Mouse (Mus musculus): Measurements from ENCODE around the gene Dhh. TPM values are rescaled to one million over a fixed set of nuclear protein-coding genes. Genes with fewer than 3 reads are reported as not detected.

Gene Dhh
- polyA plus RNA-seq (2012; rRNA removed) = 1.1 and 2.6 TPM in 2 replicates

DNA sequence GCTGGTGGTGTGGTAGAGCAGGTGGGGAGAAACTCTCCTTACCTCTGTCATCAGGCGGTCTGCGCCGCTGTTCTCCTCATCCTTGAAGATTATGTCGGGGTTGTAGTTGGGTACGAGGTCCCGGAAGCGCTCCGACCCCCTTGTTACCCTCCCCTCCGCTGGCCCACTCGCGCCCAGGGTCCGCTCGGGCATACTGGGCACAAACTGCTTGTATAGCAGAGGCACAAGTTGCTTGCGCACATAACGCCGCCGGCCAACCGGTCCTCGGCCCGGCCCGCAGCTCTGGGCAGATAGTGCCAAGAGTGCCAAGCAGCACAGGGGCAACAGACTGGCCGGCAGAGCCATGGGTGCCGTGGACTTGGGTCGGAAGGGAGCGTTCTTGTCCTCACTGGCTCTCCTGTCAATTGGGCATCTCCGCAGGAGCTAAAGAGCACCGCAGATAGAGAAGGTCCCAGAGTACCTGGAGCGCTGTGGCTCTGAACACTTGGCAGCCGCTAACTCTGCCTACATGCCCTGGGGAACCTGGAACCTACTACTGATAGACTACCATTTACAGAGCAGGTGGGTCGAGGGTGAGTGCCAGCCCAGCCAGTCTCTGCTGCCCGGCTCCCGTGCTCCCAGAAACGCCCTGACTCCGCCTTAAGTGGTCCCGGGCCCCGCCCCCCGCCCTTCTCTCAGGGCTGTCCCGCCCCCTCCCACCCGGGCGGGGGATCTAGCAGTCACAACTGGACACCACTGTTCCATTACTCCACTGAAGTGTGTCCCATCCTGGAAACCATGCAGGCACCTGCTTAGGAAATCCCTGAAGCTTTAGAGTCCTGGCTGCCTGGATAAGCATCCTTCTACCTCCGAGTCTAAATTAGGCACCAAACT is at the start of gene Dhh:
Gene Dhh, minus strand, starts transcription at position 613 of the 873 bp plus-strand sequence.
- Histone ChIP-seq H3K4me1 (replicated peaks; ENCODE audit: control insufficient read depth, insufficient read depth, low read length) (peaks cover 16% of the 10 kb centered on the region), H3K27me3 (ENCODE audit: control insufficient read depth, insufficient read depth, low read length) (peaks cover 46% of the 10 kb centered on the region), H3K36me3 (ENCODE audit: control insufficient read depth, insufficient read depth, low read length) (no peaks in the 10 kb centered on the region), H3K4me3 (ENCODE audit: control insufficient read depth, insufficient read depth, low read length) (no peak within 1 kb of the TSS), H3K27ac (ENCODE audit: control insufficient read depth, insufficient read depth, low read length) (no peak within 1 kb of the TSS)
- no peak for TF ChIP-seq CTCF (IDR thresholded peaks at IDR 0.05; ENCODE audit: borderline replicate concordance, control insufficient read depth, extremely low read depth, insufficient read depth, low read length, poor library complexity)
- TF ChIP-seq POLR2A (IDR thresholded peaks at IDR 0.05; ENCODE audit: control insufficient read depth, extremely low read depth, insufficient read depth, low read length, poor library complexity) = no peak
- no peak for DNase-seq
- WGBS = 4% methylated on average over 41 of the region's 41 CpGs

DNA sequence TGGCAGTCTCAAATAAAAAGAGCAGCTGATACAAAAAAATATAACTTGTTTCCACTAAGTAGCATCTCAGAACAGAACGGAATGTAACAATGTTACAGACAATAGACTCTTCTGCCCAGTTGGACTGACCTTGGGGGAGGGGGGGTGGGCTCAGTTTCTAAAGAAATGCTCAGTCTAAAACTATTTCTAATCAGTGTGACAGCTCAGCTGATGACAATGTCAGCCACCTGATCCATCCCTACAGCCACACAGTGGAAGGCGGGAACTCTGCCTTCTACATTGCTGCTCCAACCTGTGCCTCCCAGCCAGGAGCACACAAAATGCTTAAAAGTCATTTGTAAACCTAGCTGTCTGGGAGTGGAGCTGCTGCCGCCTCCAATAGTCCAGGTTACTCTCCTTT is 49.5 kb upstream of the Dhh start:
- Histone ChIP-seq H3K36me3 (ENCODE audit: control insufficient read depth, insufficient read depth, low read length) (no peaks in the 10 kb centered on the region), H3K4me3 (ENCODE audit: control insufficient read depth, insufficient read depth, low read length) (no peak overlapping the region), H3K27ac (ENCODE audit: control insufficient read depth, insufficient read depth, low read length) (no peak overlapping the region), H3K27me3 (ENCODE audit: control insufficient read depth, insufficient read depth, low read length) (no peaks in the 10 kb centered on the region), H3K4me1 (replicated peaks; ENCODE audit: control insufficient read depth, insufficient read depth, low read length) (peaks cover 7% of the 10 kb centered on the region)
- TF ChIP-seq CTCF (IDR thresholded peaks at IDR 0.05; ENCODE audit: borderline replicate concordance, control insufficient read depth, extremely low read depth, insufficient read depth, low read length, poor library complexity) = no peak
- TF ChIP-seq POLR2A (IDR thresholded peaks at IDR 0.05; ENCODE audit: control insufficient read depth, extremely low read depth, insufficient read depth, low read length, poor library complexity) = no peak
- no peak for DNase-seq
- WGBS = 96% methylated on average over 3 of the region's 3 CpGs

DNA sequence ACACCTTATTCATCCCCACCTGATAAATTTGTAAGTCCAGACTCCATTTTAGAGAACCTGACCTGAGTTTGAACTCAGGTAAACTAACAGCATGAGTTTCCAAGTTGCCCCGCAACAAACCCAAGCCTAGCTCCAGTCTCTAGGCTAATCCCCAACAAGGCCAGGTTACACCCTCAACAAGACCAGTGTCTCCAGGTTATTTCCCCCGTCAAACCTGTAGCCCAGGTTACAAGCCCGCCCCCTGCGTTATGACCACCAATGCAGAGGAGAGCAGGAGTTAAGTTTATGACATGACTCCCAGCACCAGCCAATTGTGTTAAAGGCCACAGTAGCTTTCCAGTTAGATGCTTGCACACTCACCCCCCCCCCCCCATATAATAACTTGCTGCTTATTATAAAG is 44.8 kb upstream of the Dhh start:
- no peak for TF ChIP-seq POLR2A (IDR thresholded peaks at IDR 0.05; ENCODE audit: control insufficient read depth, extremely low read depth, insufficient read depth, low read length, poor library complexity)
- no peak for TF ChIP-seq CTCF (IDR thresholded peaks at IDR 0.05; ENCODE audit: borderline replicate concordance, control insufficient read depth, extremely low read depth, insufficient read depth, low read length, poor library complexity)
- Histone ChIP-seq H3K4me1 (replicated peaks; ENCODE audit: control insufficient read depth, insufficient read depth, low read length) (no peaks in the 10 kb centered on the region), H3K27ac (ENCODE audit: control insufficient read depth, insufficient read depth, low read length) (no peak overlapping the region), H3K4me3 (ENCODE audit: control insufficient read depth, insufficient read depth, low read length) (no peak overlapping the region), H3K36me3 (ENCODE audit: control insufficient read depth, insufficient read depth, low read length) (no peaks in the 10 kb centered on the region), H3K27me3 (ENCODE audit: control insufficient read depth, insufficient read depth, low read length) (no peaks in the 10 kb centered on the region)
- 97% methylated on average over 4 of the region's 4 CpGs for WGBS
- no peak for DNase-seq

DNA sequence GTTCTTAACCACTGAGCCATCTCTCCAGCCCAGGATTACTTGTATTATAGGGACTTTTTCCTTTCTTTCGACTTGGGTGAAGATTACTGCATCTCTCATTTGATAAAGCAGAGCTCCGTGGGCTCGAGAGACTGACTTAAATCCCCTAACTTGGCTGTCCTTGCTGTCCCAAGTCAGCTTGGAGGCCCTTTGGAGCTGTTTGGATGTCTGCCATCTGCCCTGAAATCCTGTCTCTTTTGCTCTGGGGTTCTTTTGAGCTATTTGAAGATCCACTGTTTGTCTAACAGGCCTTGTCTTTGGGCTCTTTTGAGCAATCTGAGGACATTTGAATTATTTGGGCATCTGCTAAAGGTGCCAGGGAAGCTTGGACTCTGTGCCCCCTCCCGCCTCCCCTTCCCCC is 43.7 kb upstream of the Dhh start:
- TF ChIP-seq POLR2A (IDR thresholded peaks at IDR 0.05; ENCODE audit: control insufficient read depth, extremely low read depth, insufficient read depth, low read length, poor library complexity) = no peak
- TF ChIP-seq CTCF (IDR thresholded peaks at IDR 0.05; ENCODE audit: borderline replicate concordance, control insufficient read depth, extremely low read depth, insufficient read depth, low read length, poor library complexity) = no peak
- no peak for DNase-seq
- no peaks in the 10 kb centered on the region for H3K36me3 ChIP-seq (ENCODE audit: control insufficient read depth, insufficient read depth, low read length)
- no peaks in the 10 kb centered on the region for H3K27me3 ChIP-seq (ENCODE audit: control insufficient read depth, insufficient read depth, low read length)
- no peak overlapping the region for H3K27ac ChIP-seq (ENCODE audit: control insufficient read depth, insufficient read depth, low read length)
- no peak overlapping the region for H3K4me3 ChIP-seq (ENCODE audit: control insufficient read depth, insufficient read depth, low read length)
- H3K4me1 ChIP-seq (replicated peaks; ENCODE audit: control insufficient read depth, insufficient read depth, low read length) = peaks cover 5% of the 10 kb centered on the region
- WGBS = 93% methylated on average over 4 of the region's 4 CpGs

DNA sequence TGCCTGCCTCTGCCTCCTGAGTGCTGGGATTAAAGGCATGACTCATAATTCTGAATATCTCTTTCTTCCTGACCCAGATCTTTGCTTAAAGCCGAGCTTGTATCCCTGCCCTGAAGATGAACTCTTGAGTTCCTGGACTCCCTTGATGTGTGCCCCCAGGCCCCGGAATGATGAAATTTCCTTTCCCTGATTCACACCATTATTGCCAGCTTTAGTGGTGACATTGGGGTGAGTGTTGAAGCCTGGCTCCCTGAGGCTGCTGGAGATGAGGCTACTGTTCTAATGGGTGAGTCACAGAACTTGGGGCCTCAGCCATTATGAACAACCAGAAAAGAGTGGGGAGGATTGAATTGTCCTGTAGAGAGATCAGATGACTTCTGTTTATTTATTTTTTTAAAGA is 43.2 kb upstream of the Dhh start:
- 96% methylated on average over 2 of the region's 2 CpGs for WGBS
- no peak for DNase-seq
- TF ChIP-seq POLR2A (IDR thresholded peaks at IDR 0.05; ENCODE audit: control insufficient read depth, extremely low read depth, insufficient read depth, low read length, poor library complexity) (no peak), CTCF (IDR thresholded peaks at IDR 0.05; ENCODE audit: borderline replicate concordance, control insufficient read depth, extremely low read depth, insufficient read depth, low read length, poor library complexity) (no peak)
- no peak overlapping the region for H3K4me3 ChIP-seq (ENCODE audit: control insufficient read depth, insufficient read depth, low read length)
- no peak overlapping the region for H3K27ac ChIP-seq (ENCODE audit: control insufficient read depth, insufficient read depth, low read length)
- H3K4me1 ChIP-seq (replicated peaks; ENCODE audit: control insufficient read depth, insufficient read depth, low read length) = peaks cover 7% of the 10 kb centered on the region
- H3K27me3 ChIP-seq (ENCODE audit: control insufficient read depth, insufficient read depth, low read length) = no peaks in the 10 kb centered on the region
- H3K36me3 ChIP-seq (ENCODE audit: control insufficient read depth, insufficient read depth, low read length) = no peaks in the 10 kb centered on the region

DNA sequence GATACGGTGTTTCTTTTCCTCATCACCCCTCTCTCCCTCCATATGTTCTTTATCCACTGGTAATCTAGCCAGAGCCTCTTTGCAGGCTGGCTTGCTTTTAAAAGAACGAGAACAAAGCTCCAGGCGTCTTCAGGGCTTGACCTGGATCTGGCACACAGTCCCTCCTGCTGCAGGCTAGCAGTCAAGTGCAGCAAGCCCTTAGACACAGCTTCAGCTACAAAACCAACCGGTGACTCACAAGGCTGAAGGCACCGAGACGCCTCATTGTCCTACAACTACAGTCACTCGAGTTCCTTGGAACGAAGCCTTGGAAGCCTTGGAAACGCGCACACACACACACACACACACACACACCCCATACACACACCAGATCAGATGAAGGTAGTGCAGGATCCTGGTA is 42.5 kb upstream of the Dhh start:
- Histone ChIP-seq H3K27me3 (ENCODE audit: control insufficient read depth, insufficient read depth, low read length) (no peaks in the 10 kb centered on the region), H3K4me1 (replicated peaks; ENCODE audit: control insufficient read depth, insufficient read depth, low read length) (peaks cover 7% of the 10 kb centered on the region), H3K36me3 (ENCODE audit: control insufficient read depth, insufficient read depth, low read length) (no peaks in the 10 kb centered on the region), H3K4me3 (ENCODE audit: control insufficient read depth, insufficient read depth, low read length) (no peak overlapping the region), H3K27ac (ENCODE audit: control insufficient read depth, insufficient read depth, low read length) (no peak overlapping the region)
- TF ChIP-seq CTCF (IDR thresholded peaks at IDR 0.05; ENCODE audit: borderline replicate concordance, control insufficient read depth, extremely low read depth, insufficient read depth, low read length, poor library complexity) (no peak), POLR2A (IDR thresholded peaks at IDR 0.05; ENCODE audit: control insufficient read depth, extremely low read depth, insufficient read depth, low read length, poor library complexity) (no peak)
- no peak for DNase-seq
- 91% methylated on average over 10 of the region's 10 CpGs for WGBS

Data from thymus, adult 2 months (tissue).